Mouse (Mus musculus) monocyte, adult 2 months (primary cell): ENCODE measurements around the gene Cblb.

Experiments used
- DNase-seq, 2 experiments: peaks; one replicate each; pipeline ENCODE4 v3.0.0; 2022; ENCODE audit warnings: low spot score in 2 of 2, low read depth in 1 of 2

The Cblb gene

DNA sequence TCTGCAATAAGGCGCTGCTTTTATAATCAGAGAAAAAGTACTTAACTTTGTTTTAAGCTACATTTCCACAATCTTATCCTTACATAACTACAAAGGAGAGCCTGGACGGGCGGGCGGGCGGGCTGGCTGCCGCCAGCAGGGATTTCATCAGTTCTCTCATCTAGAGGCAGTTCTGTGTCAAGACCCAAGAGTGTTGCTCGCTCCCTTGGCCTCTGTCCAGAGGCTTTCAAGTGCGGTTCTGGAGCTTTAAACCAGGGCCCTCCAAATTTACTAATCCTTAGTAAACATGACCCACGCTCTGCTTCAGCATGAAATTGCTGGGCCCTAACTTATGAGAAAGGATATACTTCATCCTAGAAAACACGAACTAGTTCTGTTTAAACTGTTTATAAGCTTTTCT lies 155.7 kb downstream of the Cblb start:
- no peak for DNase-seq

DNA sequence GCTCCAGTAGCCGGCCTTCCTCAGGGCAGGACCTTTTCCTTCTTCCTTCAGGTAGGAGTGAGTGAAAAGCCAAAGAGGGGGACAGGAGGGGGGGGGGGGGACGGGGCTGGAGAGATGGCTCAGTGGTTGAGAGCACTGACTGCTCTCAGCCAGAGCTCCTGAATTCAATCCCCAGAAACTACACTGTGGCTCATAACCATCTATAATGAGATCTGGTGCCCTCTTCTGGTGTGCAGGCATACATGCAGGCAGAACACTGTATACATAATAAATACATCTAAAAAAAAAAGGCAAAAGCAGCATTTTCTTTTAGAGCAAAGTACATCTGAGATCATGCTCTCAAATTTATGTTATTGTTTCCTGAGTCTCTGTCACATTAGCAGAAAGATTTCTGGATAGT lies 158.1 kb downstream of the Cblb start:
- no peak for DNase-seq

- no peak for DNase-seq
These were observed 159.7 kb downstream of the Cblb start for GRCm38 (mm10) chr16:52190714-52191113.

DNA sequence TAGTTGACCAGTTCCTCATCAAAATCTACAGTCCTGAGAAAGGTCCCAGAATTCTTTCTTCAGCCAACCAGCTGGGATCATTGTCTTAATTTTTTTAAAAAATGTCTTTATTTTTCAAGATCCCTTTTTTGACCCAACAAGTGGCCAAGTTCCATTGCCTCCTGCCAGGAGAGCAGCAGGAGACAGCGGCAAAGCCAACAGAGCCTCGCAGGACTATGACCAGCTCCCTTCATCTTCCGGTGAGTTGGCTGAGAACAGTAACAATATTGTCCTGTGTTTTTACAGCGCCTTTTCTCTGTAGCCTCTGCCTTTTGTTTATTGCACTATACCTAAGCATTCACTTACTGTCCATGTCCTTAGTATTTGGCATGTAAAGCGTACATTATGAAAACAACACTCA lies 163.0 kb downstream of the Cblb start:
- no peak for DNase-seq

- no peak for DNase-seq
These were observed 163.8 kb downstream of the Cblb start for GRCm38 (mm10) chr16:52194866-52195265.

- no peak for DNase-seq
These were observed 169.1 kb downstream of the Cblb start for GRCm38 (mm10) chr16:52200107-52200506.

GRCm38 (mm10) chr16:52210844-52211606 lies 180.0 kb downstream of the Cblb start:
- no peak for DNase-seq

GRCm38 (mm10) chr16:52219069-52219468 lies 188.0 kb downstream of the Cblb start:
- no peak for DNase-seq

DNA sequence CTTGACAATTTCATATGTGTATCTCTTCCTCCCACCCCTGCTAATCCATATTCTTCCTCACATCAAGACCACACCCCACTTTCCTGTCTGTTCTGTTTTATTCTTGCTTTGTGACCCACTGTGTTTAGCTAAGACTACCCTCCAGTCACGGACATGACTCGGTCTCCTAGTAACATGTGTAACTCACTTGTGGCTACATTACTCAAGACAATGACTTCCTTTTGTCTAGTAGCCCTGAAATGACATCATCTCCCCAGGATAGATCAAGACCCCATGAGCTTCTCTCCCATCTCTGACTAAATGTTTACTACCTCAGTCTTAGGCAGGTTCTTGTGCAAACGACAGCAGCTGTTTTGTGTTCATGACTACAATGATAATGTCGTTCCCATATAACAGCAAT lies 191.9 kb downstream of the Cblb start:
- DNase-seq = no peak

GRCm38 (mm10) chr16:52229446-52229845 lies 198.4 kb downstream of the Cblb start:
- no peak for DNase-seq

DNA sequence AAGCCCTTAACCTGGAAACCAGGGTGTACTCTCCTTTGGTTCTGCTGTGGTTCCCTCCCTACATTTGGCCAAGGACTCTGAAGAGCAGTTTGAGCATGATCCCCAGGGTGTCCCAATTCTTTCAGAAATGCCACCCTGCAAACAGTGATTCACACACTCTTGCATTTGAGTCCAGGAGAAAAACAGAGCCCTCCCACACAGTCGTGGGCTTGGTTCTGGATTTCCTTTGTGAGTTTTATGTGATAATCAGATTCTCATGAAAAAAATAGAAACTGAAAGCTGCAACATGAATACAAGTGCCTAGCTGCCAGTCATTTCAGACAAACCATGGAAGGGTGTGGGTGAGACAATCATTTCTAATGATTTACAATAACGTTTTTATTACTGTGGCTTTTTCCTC lies 198.9 kb downstream of the Cblb start:
- DNase-seq = no peak

DNA sequence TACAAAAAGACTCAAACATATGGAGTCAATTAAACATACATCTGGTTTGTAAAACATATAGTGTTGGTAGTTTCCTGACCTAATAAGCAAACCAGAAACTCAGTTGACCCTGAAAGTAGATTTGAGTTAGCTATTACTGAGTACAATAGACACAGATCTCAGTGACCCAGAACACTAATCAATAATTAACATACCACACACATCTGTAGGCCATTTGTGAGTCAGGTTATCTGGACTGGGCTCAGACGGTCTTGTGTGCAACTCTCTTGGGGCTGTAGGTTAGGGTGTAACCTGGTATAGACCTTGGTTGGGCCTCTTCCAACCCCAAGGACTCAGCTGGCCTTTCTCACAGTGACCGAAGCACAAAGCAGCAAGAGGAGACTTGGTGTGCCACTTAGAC lies 211.1 kb downstream of the Cblb start:
- no peak for DNase-seq

GRCm38 (mm10) chr16:52243421-52243973 lies 212.5 kb downstream of the Cblb start:
- DNase-seq = no peak

DNA sequence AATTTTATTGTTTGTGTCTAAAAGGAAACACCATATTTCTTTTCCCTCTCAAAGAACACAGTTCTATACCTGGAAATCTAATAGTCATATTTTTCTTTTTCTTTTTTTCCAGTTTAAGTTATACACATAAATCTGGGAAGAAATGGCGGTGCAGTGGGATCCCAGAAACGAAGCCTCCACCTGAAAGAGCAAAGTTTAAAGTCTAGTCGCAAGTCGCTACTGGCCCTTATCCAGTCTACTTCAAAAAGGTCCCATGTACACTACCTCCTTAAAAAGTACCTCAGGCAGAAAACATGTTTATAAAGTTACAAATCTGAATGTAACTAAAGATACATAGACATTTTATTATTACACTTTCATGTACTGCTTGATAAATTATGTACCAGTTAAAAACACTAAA lies 219.2 kb downstream of the Cblb start:
- no peak for DNase-seq

- DNase-seq = no peak
These were observed 219.9 kb downstream of the Cblb start for GRCm38 (mm10) chr16:52250935-52251334.
